Mouse (Mus musculus) thymus, adult 2 months (tissue): Measurements from ENCODE around the gene Ptger4. TPM values are rescaled to one million over a fixed set of nuclear protein-coding genes. Genes with fewer than 3 reads are reported as not detected.

Experiments
- DNase-seq: peaks from one replicate; pipeline ENCODE4 v3.0.0; 2021
- H3K27ac ChIP-seq: fragments of 200-500 bp; 2 replicates; pipeline ENCODE4 v1.5.1; 2012; ENCODE audit warnings: low read length, control low read depth; ENCODE audit not compliant: control insufficient read depth, insufficient read depth
- H3K27me3 ChIP-seq: fragments of 200-500 bp; 2 replicates; pipeline ENCODE4 v1.6.1; 2012; ENCODE audit warnings: mild to moderate bottlenecking, low read length, moderate library complexity, mixed read lengths; ENCODE audit not compliant: control insufficient read depth, insufficient read depth
- H3K36me3 ChIP-seq: fragments of 200-500 bp; 2 replicates; pipeline ENCODE4 v1.6.1; 2012; ENCODE audit warnings: mild to moderate bottlenecking, low read length, moderate library complexity; ENCODE audit not compliant: control insufficient read depth, insufficient read depth
- H3K4me1 ChIP-seq: fragments of 200-500 bp; replicated peaks from 2 replicates; pipeline ENCODE4 v1.6.1; 2012; ENCODE audit warnings: low read length; ENCODE audit not compliant: control insufficient read depth, insufficient read depth
- H3K4me3 ChIP-seq: fragments of 200-500 bp; 2 replicates; pipeline ENCODE4 v1.5.1; 2012; ENCODE audit warnings: mild to moderate bottlenecking, low read length, control low read depth, moderate library complexity; ENCODE audit not compliant: control insufficient read depth, insufficient read depth
- CTCF ChIP-seq: fragments of 200-500 bp; IDR thresholded peaks from 2 replicates; pipeline ENCODE4 v1.5.1; 2012; ENCODE audit warnings: mild to moderate bottlenecking, control low read depth, low read length, moderate library complexity, borderline replicate concordance; ENCODE audit not compliant: control insufficient read depth, poor library complexity, insufficient read depth; ENCODE audit errors: extremely low read depth
- POLR2A ChIP-seq: fragments of 200-500 bp; IDR thresholded peaks from 2 replicates; pipeline ENCODE4 v1.6.1; 2012; ENCODE audit warnings: mild to moderate bottlenecking, low read length, control low read depth, moderate library complexity; ENCODE audit not compliant: control insufficient read depth, poor library complexity, insufficient read depth; ENCODE audit errors: extremely low read depth
- WGBS: fragments of 180-500 bp; shearing (Covaris S2); methylation state at CpG from one replicate; pipeline ENCODE4 v1.1.7; 2018; 5-methylcytosine and 5-hydroxymethylcytosine counted together
- polyA plus RNA-seq: library from polyadenylated mRNA; depleted of rRNA; stranded (reverse); fragments of >200 nt; gene quantifications from 2 replicates; pipeline ENCODE4 v1.2.3, GENCODE M21; 2012

Ptger4 gene
- polyA plus RNA-seq, 1 experiment = 61.0 TPM

GRCm38 (mm10) chr15:5193833-5194232 lies 50.2 kb downstream of the Ptger4 start:
- no peak for DNase-seq
- Histone ChIP-seq H3K4me3 (no peak overlapping the region), H3K27me3 (no peaks in the 10 kb centered on the region), H3K4me1 (no peaks in the 10 kb centered on the region), H3K27ac (no peak overlapping the region), H3K36me3 (peaks cover 11% of the 10 kb centered on the region; the same call in 1 of the 2 replicates)
- TF ChIP-seq CTCF (no peak), POLR2A (no peak)
- WGBS = 79% methylated on average over 3 of the region's 3 CpGs

- Histone ChIP-seq H3K4me3 (no peak overlapping the region), H3K27ac (no peak overlapping the region), H3K36me3 (peaks cover 8% of the 10 kb centered on the region; the same call in 1 of the 2 replicates), H3K27me3 (no peaks in the 10 kb centered on the region), H3K4me1 (peaks cover 3% of the 10 kb centered on the region)
- no peak for DNase-seq
- 75% methylated on average over 10 of the region's 10 CpGs for WGBS
- no peak for TF ChIP-seq POLR2A
- no peak for TF ChIP-seq CTCF
These were observed 54.4 kb downstream of the Ptger4 start for GRCm38 (mm10) chr15:5189504-5190093.

- Histone ChIP-seq H3K4me3 (no peak overlapping the region), H3K27ac (no peak overlapping the region), H3K36me3 (peaks cover 8% of the 10 kb centered on the region; the same call in 1 of the 2 replicates), H3K27me3 (no peaks in the 10 kb centered on the region), H3K4me1 (peaks cover 7% of the 10 kb centered on the region)
- TF ChIP-seq POLR2A (no peak), CTCF (no peak)
- WGBS = 53% methylated on average over 1 of the region's 1 CpGs
- DNase-seq = no peak
These were observed 56.0 kb downstream of the Ptger4 start for GRCm38 (mm10) chr15:5188029-5188428.

GRCm38 (mm10) chr15:5187116-5187515 lies 56.9 kb downstream of the Ptger4 start:
- peaks cover 7% of the 10 kb centered on the region for H3K4me1 ChIP-seq
- TF ChIP-seq CTCF (no peak), POLR2A (no peak)
- 34% methylated on average over 4 of the region's 4 CpGs for WGBS

GRCm38 (mm10) chr15:5186293-5186675 lies 57.7 kb downstream of the Ptger4 start:
- Histone ChIP-seq H3K4me3 (peak overlapping the region; percentile 97), H3K4me1 (peaks cover 7% of the 10 kb centered on the region), H3K36me3 (0 out of 2 replicates have a peak, but pooled peaks cover 3% of the 10 kb centered on the region), H3K27ac (peak overlapping the region; percentile 16), H3K27me3 (no peaks in the 10 kb centered on the region)
- DNase-seq = no peak
- TF ChIP-seq POLR2A (no peak), CTCF (no peak)
- WGBS = 27% methylated on average over 10 of the region's 10 CpGs

More at GRCm38 (mm10) chr15:5187116-5187515, 56.9 kb downstream of the Ptger4 start:
- Histone ChIP-seq H3K27ac (no peak overlapping the region), H3K27me3 (no peaks in the 10 kb centered on the region), H3K4me3 (no peak overlapping the region), H3K36me3 (peaks cover 8% of the 10 kb centered on the region; the same call in 1 of the 2 replicates)
- no peak for DNase-seq

- TF ChIP-seq POLR2A = no peak
- TF ChIP-seq CTCF = no peak
- Histone ChIP-seq H3K36me3 (0 out of 2 replicates have a peak, but pooled peaks cover 3% of the 10 kb centered on the region), H3K27me3 (no peaks in the 10 kb centered on the region), H3K4me3 (peak within 1 kb of the TSS; percentile 97), H3K27ac (peak within 1 kb of the TSS; percentile 48), H3K4me1 (peaks cover 7% of the 10 kb centered on the region)
- under 1% methylated on average over 55 of the region's 55 CpGs for WGBS
- peak; percentile 74 for DNase-seq
These were observed 58.4 kb downstream of the Ptger4 start, which contains the start of gene Ttc33 for GRCm38 (mm10) chr15:5185366-5186292. Gene Ttc33 (plus strand): TSS chr15:5185525.
